Mouse (Mus musculus) kidney, postnatal 14 days (tissue): ENCODE results near the gene Pgd.

Experiments
- DNase-seq: peaks from one replicate; pipeline ENCODE4 v3.0.0; 2022; ENCODE audit warnings: mixed read lengths

The Pgd gene

DNA sequence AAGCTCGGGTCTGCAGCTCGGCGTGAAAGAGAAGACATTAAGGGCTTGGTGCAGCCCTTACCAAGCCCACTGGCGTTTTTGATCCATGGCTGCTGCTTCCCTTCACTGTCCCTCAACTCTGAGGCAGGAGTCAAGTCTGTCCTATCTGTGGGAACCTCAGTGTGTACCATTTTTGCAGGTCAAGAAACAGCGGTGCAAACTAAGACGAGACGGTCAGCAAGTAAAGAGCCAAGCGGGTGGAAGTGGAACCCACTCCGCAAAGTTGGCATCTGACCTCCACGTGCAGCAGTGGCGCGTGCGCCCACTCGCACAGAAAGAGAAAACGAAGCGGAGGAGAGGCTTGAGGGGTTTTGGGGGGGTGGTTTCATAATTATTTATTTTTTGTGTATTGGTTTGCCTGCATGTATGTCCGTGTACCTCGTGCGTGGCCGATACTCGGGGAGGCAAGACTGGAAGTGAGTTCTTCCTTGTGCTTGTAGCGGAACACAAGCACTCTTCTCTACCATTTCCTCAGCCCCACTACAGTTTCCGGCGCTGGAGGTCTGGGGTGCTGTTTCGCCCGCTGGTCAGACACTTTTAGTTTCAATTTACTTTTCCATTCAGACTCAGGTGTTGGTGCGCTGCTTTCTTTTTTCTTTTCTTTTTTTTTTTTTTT, 513 bp upstream of the Pgd start:
- peak; percentile 50 for DNase-seq

DNA sequence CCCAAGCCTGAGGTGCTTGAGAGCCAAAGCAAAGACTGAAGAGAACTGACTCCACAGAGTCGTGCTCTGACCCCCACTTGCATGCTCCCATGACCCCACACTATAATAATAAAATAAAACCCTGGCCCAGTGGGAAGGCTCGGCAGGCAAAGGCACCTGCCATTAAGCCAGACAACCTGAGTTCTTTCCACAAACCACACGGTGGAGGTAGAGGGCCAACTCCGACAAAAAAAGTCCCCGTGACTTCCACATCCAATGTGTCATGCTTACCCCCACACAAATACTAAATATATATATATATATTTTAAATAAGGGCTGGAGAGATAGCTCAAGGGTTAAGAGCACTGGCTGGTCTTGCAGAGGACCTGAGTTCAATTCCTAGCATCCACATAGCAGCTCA, 2.4 kb downstream of the Pgd start:
- no peak for DNase-seq

GRCm38 (mm10) chr4:149163196-149163595, 3.4 kb downstream of the Pgd start:
- no peak for DNase-seq

GRCm38 (mm10) chr4:149161166-149161565, 5.4 kb downstream of the Pgd start:
- no peak for DNase-seq

GRCm38 (mm10) chr4:149159891-149160290, 6.7 kb downstream of the Pgd start:
- DNase-seq: no peak

DNA sequence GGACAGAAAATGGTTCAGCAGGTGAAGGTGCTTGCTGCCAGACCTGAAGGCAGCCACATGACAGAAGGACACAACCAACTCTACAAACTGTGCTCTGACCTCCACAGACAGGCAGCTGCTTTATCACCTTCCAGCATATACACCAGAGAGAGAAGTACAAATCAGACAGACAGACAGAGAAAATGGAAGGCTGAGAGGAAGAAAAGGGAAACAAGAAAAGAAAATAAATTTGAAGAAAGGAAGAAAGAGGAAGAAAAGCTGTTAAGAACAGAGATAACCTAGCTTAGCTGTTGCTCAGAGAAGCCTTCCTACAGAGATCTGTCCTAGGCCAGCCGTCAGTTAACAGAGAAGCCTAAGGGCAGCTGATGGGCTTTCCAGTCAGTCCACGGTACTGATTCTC, 7.4 kb downstream of the Pgd start:
- no peak for DNase-seq

GRCm38 (mm10) chr4:149157415-149157973, 9.1 kb downstream of the Pgd start:
- DNase-seq: no peak

DNA sequence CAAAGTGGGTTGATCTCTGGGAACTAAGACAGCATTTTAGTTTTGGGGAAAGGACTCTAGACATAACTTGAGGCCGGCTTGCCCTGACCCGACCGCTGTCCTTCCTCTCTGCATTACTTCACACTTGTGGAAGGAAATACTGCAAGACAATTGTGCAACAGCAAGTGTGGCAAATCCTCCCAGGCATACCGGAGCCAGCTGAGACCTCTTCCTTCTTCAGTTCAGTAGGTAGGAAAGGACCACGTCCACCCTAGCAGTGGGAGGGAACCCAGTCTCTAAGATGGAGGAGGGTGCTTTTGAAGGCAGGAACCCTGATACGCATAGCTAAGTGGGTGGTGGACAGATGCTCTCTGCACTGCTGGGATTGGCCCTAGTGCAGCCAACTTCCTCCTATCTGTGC, 10.9 kb downstream of the Pgd start:
- no peak for DNase-seq

- no peak for DNase-seq
Observed at GRCm38 (mm10) chr4:149154859-149155258, 11.7 kb downstream of the Pgd start.

- no peak for DNase-seq
Observed at GRCm38 (mm10) chr4:149150721-149151120, 15.8 kb downstream of the Pgd start.

GRCm38 (mm10) chr4:149150256-149150655, 16.3 kb downstream of the Pgd start:
- no peak for DNase-seq

DNA sequence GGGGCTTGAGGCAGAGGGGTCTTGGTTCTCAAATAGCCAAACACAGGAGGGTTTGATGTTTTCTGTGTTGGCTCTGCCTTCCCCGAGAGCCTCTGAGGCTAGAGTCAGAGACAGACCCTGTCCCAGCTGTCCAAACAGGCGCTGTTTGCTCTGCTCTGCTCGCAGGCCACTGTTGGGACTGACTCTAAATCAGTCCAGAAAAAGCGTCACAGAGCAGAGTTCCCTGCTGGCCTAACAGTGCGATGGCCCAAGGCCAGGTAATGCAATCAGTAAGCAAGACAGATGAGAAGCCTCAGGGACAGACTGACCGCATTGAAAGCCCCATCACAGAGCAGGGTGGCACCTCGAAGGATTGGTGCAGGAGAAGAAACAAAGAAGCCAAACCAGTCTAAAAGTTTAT, 17.0 kb downstream of the Pgd start:
- DNase-seq: peak; percentile 47

DNA sequence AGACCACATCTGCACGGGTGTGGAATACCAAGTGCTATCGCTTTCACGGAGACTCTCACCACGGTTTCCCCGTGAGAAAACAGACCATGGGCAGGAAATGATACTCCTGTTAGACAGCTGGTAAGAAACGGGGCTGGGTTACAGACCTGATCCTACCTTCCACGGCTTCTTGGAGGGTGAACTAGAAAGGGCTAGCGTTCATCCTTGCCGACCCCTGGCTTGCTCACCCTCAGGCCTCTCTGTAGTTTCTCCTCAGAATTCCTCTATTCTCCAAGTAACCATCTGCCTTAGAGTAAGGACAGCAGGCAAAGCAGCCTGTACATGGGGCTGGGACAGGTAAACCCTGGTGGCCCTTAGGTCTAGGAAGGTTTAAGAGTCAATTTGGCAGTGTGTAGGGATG, 17.4 kb downstream of the Pgd start:
- DNase-seq: no peak

DNA sequence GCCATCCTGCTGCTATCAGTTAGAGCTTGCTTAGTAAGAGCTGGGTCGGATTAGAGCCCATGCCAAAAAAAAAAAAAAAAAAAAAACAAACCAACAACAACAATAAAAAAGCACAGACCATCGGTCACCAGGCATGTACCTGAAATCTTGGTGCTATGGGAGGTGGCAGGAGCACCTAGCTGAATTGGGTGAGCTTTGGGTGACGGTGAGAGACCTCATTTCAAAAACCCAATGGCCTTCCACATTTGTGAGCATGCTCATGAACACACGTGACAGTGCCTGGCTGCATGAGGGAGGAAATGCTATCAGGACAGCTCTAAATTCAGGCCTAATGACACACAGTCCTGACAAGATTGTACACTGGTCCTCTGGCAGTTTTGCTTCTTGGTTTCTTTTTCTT, 18.5 kb downstream of the Pgd start:
- DNase-seq: no peak

DNA sequence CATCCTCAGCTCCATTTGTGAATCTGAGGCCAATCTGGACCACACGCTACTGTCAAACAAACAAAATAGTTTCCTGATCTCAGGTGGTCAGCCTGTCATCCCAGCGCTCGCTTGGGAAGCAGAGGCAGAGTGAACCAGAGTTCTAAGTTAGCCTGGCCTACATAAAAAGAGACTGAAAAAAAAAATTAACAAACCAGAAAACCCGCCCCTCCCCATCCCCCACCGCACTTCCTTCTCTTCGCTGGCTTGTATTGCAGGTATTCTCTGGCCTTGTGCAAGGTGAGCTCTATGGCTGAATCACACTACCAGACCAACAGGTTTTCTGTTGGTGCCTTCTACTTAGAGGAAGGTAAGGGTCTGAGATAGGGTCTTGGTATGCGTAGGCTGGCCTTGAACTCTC, 19.0 kb downstream of the Pgd start:
- no peak for DNase-seq

DNA sequence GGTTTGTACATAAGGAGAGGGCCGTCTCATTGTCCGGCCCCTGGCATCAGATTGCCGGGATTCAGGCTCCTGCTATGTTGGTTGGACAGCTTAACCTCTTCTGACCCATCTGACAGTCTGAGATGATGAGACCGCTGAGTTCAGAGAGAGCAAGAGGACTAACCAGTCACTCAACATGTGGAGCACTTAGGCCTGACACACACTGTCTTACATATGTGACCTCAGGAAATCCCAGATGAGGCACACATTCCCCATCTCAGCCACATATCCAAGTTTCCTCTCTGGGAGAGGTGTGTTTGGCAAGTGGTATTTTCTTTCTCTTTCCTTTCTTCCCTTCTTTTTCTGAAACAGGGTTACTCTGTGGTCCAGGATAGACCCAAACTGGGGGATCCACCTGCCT, 21.4 kb downstream of the Pgd start:
- DNase-seq: no peak

DNA sequence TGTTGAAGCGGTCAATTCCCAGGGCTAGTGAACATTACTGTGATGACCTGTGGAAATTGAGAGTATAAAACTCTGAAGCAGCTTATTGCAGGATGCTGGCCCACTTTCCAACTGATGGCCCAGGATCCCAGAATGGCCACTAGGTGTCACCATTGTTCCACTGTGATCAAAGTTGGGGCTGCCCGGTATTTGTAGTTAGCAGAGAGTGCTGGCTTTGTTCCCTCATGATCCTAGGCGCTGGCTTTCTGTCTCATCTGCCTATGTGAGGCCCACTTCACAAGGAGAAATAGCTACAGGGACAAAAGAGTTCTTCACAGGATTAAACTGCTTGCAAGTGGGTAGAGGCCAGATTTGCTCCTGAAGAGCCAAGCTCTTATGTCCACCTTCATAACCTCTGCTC, 22.1 kb downstream of the Pgd start:
- peak; percentile 87 for DNase-seq

DNA sequence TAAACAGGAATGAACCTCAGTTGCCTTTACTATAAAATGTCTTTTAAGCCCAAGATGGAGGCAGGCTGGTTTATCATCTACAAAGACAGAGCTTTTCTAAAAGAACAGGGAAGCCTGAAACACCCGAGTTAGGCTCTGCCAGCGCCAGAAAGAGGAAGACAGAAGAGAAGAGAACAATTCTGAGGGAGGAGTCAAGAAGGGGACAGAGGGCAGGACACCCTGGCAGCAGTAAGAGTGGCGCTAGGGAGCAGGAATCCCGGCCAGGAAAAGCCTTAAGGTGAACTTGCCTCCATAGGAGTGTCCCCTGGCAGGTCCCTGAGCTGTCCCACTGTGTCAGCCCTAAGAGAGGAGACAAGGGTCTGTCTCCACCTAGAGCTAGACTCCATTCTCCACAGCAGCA, 23.0 kb downstream of the Pgd start:
- DNase-seq: no peak

GRCm38 (mm10) chr4:149138515-149138914, 28.1 kb downstream of the Pgd start:
- no peak for DNase-seq

DNA sequence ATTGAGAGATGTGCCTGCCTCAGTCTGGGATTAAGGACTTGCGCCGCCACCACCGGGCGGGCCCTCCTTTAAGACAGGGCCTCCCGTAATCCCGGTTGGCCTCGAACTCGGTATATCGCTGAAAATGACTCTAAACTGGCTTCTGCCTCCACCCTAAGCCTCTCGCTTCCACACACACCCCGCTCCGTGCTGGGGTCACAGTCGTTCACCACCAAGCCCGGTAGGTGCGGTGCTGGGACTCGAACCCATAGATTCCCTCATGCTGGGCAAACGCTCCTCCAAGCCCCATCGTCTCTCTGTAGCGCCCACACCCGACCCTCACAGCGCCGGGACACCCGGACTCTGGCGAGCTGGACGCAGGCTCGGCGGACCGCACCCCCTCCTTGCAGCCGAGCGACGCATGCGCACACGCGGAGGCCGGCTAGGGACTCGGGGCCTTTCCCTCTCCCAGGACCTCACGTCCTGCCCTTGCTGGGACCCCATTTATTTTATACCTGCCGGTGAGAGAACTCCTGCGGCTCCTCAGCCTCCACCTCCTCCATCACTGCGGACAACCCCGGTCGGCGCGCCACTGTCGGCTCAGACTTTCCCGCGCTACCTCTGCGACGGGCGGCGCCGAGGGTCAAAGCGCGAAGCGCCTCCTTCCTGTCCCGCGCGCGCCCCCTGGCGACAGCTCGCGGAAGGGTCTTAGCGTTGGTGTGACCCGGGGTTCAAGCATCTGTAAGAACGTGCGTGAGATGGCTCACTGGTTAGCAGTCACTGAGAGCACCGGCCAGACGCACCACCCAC, 29.4 kb downstream of the Pgd start, which contains the start of gene Cenps:
TSS of gene Cenps (minus strand) at position 648 of the 789 bp plus-strand sequence.
- DNase-seq: peak; percentile 93

GRCm38 (mm10) chr4:149136116-149136850, 30.3 kb downstream of the Pgd start:
- no peak for DNase-seq

GRCm38 (mm10) chr4:149133395-149133794, 33.2 kb downstream of the Pgd start:
- no peak for DNase-seq

DNA sequence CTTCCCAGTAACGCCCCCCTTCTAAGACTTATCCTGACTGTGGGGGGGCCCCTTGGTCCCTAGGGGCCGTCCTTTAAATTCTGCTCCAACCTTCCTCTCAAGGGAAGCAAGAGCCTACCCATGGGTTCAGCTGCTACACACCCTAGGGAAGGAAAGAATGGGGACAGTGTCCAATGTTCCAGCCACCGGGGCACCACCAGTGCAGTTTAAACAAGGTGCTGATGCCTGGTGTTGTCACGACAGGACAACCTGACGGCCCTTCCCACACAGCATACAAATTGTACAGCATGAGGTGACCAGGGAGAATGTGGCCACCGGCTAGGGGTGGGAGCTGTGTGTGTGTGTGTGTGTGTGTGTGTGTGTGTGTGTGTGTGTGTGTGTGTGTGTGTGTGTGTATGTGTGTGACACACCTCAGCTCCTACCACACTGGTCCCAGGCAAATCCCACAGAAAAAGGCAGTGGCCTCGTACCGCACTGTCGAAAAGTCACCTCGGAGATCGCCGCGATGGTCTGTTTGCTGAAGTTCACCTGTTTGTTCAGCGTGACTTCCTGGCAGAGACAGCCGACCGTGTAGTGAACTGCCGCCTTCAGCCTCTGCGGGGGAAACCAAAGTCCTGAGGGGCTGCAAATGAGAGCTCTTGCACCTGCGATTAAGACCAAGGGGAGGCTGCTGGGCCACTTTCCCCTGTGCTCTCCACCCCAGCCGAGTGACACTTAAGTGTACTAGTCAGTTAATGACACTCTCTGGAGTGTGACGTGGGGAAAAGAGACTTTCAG, 34.6 kb downstream of the Pgd start:
- DNase-seq: no peak
